Mouse (Mus musculus): Measurements from ENCODE around the gene Gm884.
"Not testable (repeated sequence)": the region's sequence is repeated elsewhere in the genome, so short reads cannot be mapped to it uniquely, and the experiment has no call there.

DNA sequence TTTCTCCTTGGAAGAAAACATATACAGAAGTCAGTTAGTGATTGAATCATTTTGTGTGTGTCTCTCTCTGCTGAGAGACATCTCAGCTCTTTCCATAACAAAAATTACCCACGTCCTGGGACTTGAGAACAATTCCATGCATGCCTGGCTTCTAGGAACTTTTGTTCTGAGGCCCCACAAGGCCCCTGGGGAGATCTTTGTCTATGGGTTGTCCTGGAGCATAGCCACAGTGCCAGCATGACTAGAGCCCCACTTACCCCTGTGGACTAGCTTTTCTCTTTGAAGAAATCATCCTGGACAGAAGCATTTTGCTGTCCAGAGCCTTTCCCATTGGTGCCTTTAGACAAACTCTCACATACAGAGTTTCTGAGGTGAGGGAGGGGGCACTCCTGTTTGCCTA is 86.0 kb downstream of the Gm884 start:
- TF ChIP-seq CTCF (IDR thresholded peaks at IDR 0.05; ENCODE audit: insufficient read depth, low read length); POLR2A (IDR thresholded peaks at IDR 0.05; ENCODE audit: borderline replicate concordance, extremely low read depth, low read depth, low read length): not testable (repeated sequence)

Measured in lung, adult 2 months (tissue).